Mouse (Mus musculus): Measurements from ENCODE around the gene Atp2c2. TPM values are rescaled to one million over a fixed set of nuclear protein-coding genes. Genes with fewer than 3 reads are reported as not detected.
A peak's percentile ranks its signal among the peaks of the same experiment; 100 is the strongest.

Atp2c2 gene
- total RNA-seq (2014; fragmentation: Nextera tagmentation), result not detected in 2 replicates
- 0.56 TPM in 1 of 2 replicates, not detected in the other for total RNA-seq (2017)

GRCm38 (mm10) chr8:119699549-119700134 is at the start of gene Atp2c2:
Gene Atp2c2 (plus strand): TSS chr8:119700009.
- no peak for ATAC-seq (replicated peaks; ENCODE audit: low FRiP score, low TSS enrichment, poor library complexity, severe bottlenecking)

- ATAC-seq (replicated peaks; ENCODE audit: low FRiP score, low TSS enrichment, poor library complexity, severe bottlenecking), result no peak
These were observed 48.5 kb upstream of the Atp2c2 start for GRCm38 (mm10) chr8:119651324-119651723.

GRCm38 (mm10) chr8:119656709-119657464 is 42.9 kb upstream of the Atp2c2 start:
- peak; percentile 57 for ATAC-seq (replicated peaks; ENCODE audit: low FRiP score, low TSS enrichment, poor library complexity, severe bottlenecking)

- no peak for ATAC-seq (replicated peaks; ENCODE audit: low FRiP score, low TSS enrichment, poor library complexity, severe bottlenecking)
These were observed 38.7 kb upstream of the Atp2c2 start for GRCm38 (mm10) chr8:119661081-119661480.

GRCm38 (mm10) chr8:119661892-119662291 is 37.9 kb upstream of the Atp2c2 start:
- no peak for ATAC-seq (replicated peaks; ENCODE audit: low FRiP score, low TSS enrichment, poor library complexity, severe bottlenecking)

- ATAC-seq (replicated peaks; ENCODE audit: low FRiP score, low TSS enrichment, poor library complexity, severe bottlenecking), result no peak
These were observed 36.4 kb upstream of the Atp2c2 start for GRCm38 (mm10) chr8:119663440-119663839.

GRCm38 (mm10) chr8:119665270-119665669 is 34.5 kb upstream of the Atp2c2 start:
- no peak for ATAC-seq (replicated peaks; ENCODE audit: low FRiP score, low TSS enrichment, poor library complexity, severe bottlenecking)

GRCm38 (mm10) chr8:119666219-119666951 is 33.4 kb upstream of the Atp2c2 start, which contains the start of gene Wfdc1:
Gene Wfdc1 (plus strand): TSS chr8:119666365.
- no peak for ATAC-seq (replicated peaks; ENCODE audit: low FRiP score, low TSS enrichment, poor library complexity, severe bottlenecking)

GRCm38 (mm10) chr8:119668447-119668846 is 31.4 kb upstream of the Atp2c2 start:
- no peak for ATAC-seq (replicated peaks; ENCODE audit: low FRiP score, low TSS enrichment, poor library complexity, severe bottlenecking)

GRCm38 (mm10) chr8:119669284-119669683 is 30.5 kb upstream of the Atp2c2 start:
- no peak for ATAC-seq (replicated peaks; ENCODE audit: low FRiP score, low TSS enrichment, poor library complexity, severe bottlenecking)

- no peak for ATAC-seq (replicated peaks; ENCODE audit: low FRiP score, low TSS enrichment, poor library complexity, severe bottlenecking)
These were observed 29.3 kb upstream of the Atp2c2 start for GRCm38 (mm10) chr8:119670419-119671091.

- ATAC-seq (replicated peaks; ENCODE audit: low FRiP score, low TSS enrichment, poor library complexity, severe bottlenecking), result no peak
These were observed 25.7 kb upstream of the Atp2c2 start for GRCm38 (mm10) chr8:119673976-119674555.

GRCm38 (mm10) chr8:119675457-119675856 is 24.4 kb upstream of the Atp2c2 start:
- ATAC-seq (replicated peaks; ENCODE audit: low FRiP score, low TSS enrichment, poor library complexity, severe bottlenecking), result no peak

- ATAC-seq (replicated peaks; ENCODE audit: low FRiP score, low TSS enrichment, poor library complexity, severe bottlenecking), result peak; percentile 76
These were observed 23.4 kb upstream of the Atp2c2 start for GRCm38 (mm10) chr8:119676389-119676788.

GRCm38 (mm10) chr8:119678138-119678843 is 21.5 kb upstream of the Atp2c2 start:
- peak; percentile 46; the same call in 1 of the 2 replicates for ATAC-seq (replicated peaks; ENCODE audit: low FRiP score, low TSS enrichment, poor library complexity, severe bottlenecking)

GRCm38 (mm10) chr8:119679184-119679583 is 20.6 kb upstream of the Atp2c2 start:
- ATAC-seq (replicated peaks; ENCODE audit: low FRiP score, low TSS enrichment, poor library complexity, severe bottlenecking), result no peak

GRCm38 (mm10) chr8:119690602-119691001 is 9.2 kb upstream of the Atp2c2 start:
- no peak for ATAC-seq (replicated peaks; ENCODE audit: low FRiP score, low TSS enrichment, poor library complexity, severe bottlenecking)

- ATAC-seq (replicated peaks; ENCODE audit: low FRiP score, low TSS enrichment, poor library complexity, severe bottlenecking), result no peak
These were observed 7.8 kb upstream of the Atp2c2 start for GRCm38 (mm10) chr8:119691989-119692388.

GRCm38 (mm10) chr8:119694696-119695095 is 5.1 kb upstream of the Atp2c2 start:
- no peak for ATAC-seq (replicated peaks; ENCODE audit: low FRiP score, low TSS enrichment, poor library complexity, severe bottlenecking)

All from megakaryocyte-erythroid progenitor cell, adult 5-6 weeks (primary cell).